Mouse (Mus musculus) Patski (cell line): ENCODE results near the gene Tgfbi. TPM values are rescaled to one million over a fixed set of nuclear protein-coding genes. Genes with fewer than 3 reads are reported as not detected.

Experiments
- ATAC-seq: fragments of 100-300 bp; one replicate; pipeline ENCODE4 v1.8.0; 2021
- CTCF ChIA-PET: fragments of 350-600 bp; sonication (Branson Sonifier 250); formaldehyde crosslinking; loops from one replicate; lab custom pipeline; 2022; ENCODE audit warnings: inconsistent platforms; lab: Charles Lee
- POLR2A ChIA-PET: fragments of 350-600 bp; sonication (Branson Sonifier 250); formaldehyde crosslinking; loops from one replicate; lab custom pipeline; 2022; ENCODE audit warnings: antibody characterized with exemption, inconsistent platforms; lab: Charles Lee
- DNase-seq: peaks from one replicate; pipeline ENCODE4 v3.0.0-alpha.2; 2011; ENCODE audit warnings: low read depth, low spot score
- H3K27me3 ChIP-seq: fragments of 371-371 bp; one replicate; pipeline ENCODE4 v1.5.1; 2021
- CTCF ChIP-seq: fragments of 100-300 bp; IDR thresholded peaks from one replicate; pipeline ENCODE4 v1.5.1; 2021
- in situ Hi-C: fragments of 300-500 bp; cut with MboI; formaldehyde crosslinking; loops from 3 replicates; pipeline ENCODE4 v1.11.1; 2018; ENCODE audit warnings: low pct_unique_long_range_greater_than_20kb, mixed read lengths
- polyA plus RNA-seq: library from polyadenylated mRNA; unstranded; gene quantifications from one replicate; pipeline ENCODE4 v1.2.3, GENCODE M21; 2021

The Tgfbi gene
- polyA plus RNA-seq, 1 experiment from 2014 or later = 0.04 TPM

- TF ChIP-seq CTCF = no peak
Observed at GRCm38 (mm10) chr13:56650020-56650419, 40.7 kb downstream of the Tgfbi start.

GRCm38 (mm10) chr13:56652381-56652780 is 43.1 kb downstream of the Tgfbi start:
- CTCF ChIA-PET = no interaction called here
- in situ Hi-C loops = no loop called here
- DNase-seq (no peak), ATAC-seq (no peak)
- POLR2A ChIA-PET = no interaction called here
- TF ChIP-seq CTCF = no peak
- H3K27me3 ChIP-seq = no peaks in the 10 kb centered on the region

More at GRCm38 (mm10) chr13:56650020-56650419, 40.7 kb downstream of the Tgfbi start:
- DNase-seq = no peak
- in situ Hi-C loops = no loop called here
- POLR2A ChIA-PET = no interaction called here
- H3K27me3 ChIP-seq = no peaks in the 10 kb centered on the region
- ATAC-seq = no peak
- CTCF ChIA-PET = no interaction called here

- TF ChIP-seq CTCF = no peak
- CTCF ChIA-PET = no interaction called here
- no peaks in the 10 kb centered on the region for H3K27me3 ChIP-seq
- in situ Hi-C loops = no loop called here
- POLR2A ChIA-PET = interaction anchor here (0.7 kb wide), 1 partner anchor 58 kb away, joined by 3 read pairs; no protein-coding TSS in a partner anchor
- ATAC-seq (no peak), DNase-seq (no peak)
Observed at GRCm38 (mm10) chr13:56654176-56654575, 44.9 kb downstream of the Tgfbi start.

- ChIA-PET CTCF (interaction anchor here (0.8 to 2.2 kb wide), 8 partner anchors 12 to 187 kb away, joined by 3 to 6 read pairs (median 4); no protein-coding TSS in a partner anchor), POLR2A (no interaction called here)
- DNase-seq = no peak
- H3K27me3 ChIP-seq = no peaks in the 10 kb centered on the region
- in situ Hi-C loops = no loop called here
- ATAC-seq = peak; percentile 41
- peak; percentile 96 for TF ChIP-seq CTCF
Observed at GRCm38 (mm10) chr13:56657946-56658512, 48.7 kb downstream of the Tgfbi start.

GRCm38 (mm10) chr13:56658931-56659330 is 49.6 kb downstream of the Tgfbi start:
- CTCF ChIA-PET = interaction anchor here (0.8 to 2.2 kb wide), 8 partner anchors 11 to 188 kb away, joined by 3 to 6 read pairs (median 4); no protein-coding TSS in a partner anchor
- DNase-seq (no peak), ATAC-seq (no peak)
- no peak for TF ChIP-seq CTCF
- POLR2A ChIA-PET = no interaction called here
- in situ Hi-C loops = no loop called here
- H3K27me3 ChIP-seq = no peaks in the 10 kb centered on the region

- no peak for DNase-seq
- ChIA-PET CTCF (no interaction called here), POLR2A (no interaction called here)
- ATAC-seq = no peak
- in situ Hi-C loops = loop anchor here (5.0 kb wide), 2 partner anchors 80 to 185 kb away; no protein-coding TSS in a partner anchor
- no peak for TF ChIP-seq CTCF
- H3K27me3 ChIP-seq = no peaks in the 10 kb centered on the region
Observed at GRCm38 (mm10) chr13:56661914-56662621, 52.7 kb downstream of the Tgfbi start.

- CTCF ChIA-PET = no interaction called here
- TF ChIP-seq CTCF = no peak
- in situ Hi-C loops = loop anchor here (5.0 kb wide), 2 partner anchors 78 to 187 kb away; no protein-coding TSS in a partner anchor
- POLR2A ChIA-PET = no interaction called here
- ATAC-seq (peak; percentile 99), DNase-seq (peak; percentile 90)
- no peaks in the 10 kb centered on the region for H3K27me3 ChIP-seq
Observed at GRCm38 (mm10) chr13:56664256-56665170, 55.2 kb downstream of the Tgfbi start.

- CTCF ChIA-PET = no interaction called here
- no peak for ATAC-seq
Observed at GRCm38 (mm10) chr13:56671206-56671605, 61.9 kb downstream of the Tgfbi start.

GRCm38 (mm10) chr13:56677731-56678130 is 68.4 kb downstream of the Tgfbi start:
- no peak for DNase-seq
- in situ Hi-C loops = no loop called here
- H3K27me3 ChIP-seq = no peaks in the 10 kb centered on the region
- ChIA-PET CTCF (no interaction called here), POLR2A (no interaction called here)
- no peak for TF ChIP-seq CTCF
- no peak for ATAC-seq

More at GRCm38 (mm10) chr13:56671206-56671605, 61.9 kb downstream of the Tgfbi start:
- in situ Hi-C loops = no loop called here
- POLR2A ChIA-PET = no interaction called here
- H3K27me3 ChIP-seq = no peaks in the 10 kb centered on the region
- no peak for TF ChIP-seq CTCF
- DNase-seq = no peak

- in situ Hi-C loops = no loop called here
- TF ChIP-seq CTCF = no peak
- ChIA-PET POLR2A (interaction anchor here (0.6 kb wide), 1 partner anchor 1351 kb away, joined by 4 read pairs; no protein-coding TSS in a partner anchor), CTCF (interaction anchor here (1.2 to 1.7 kb wide), 2 partner anchors 11 to 24 kb away, joined by 3 to 5 read pairs; partner anchors contain the start of gene Smad5)
- no peaks in the 10 kb centered on the region for H3K27me3 ChIP-seq
- ATAC-seq (no peak), DNase-seq (no peak)
Observed at GRCm38 (mm10) chr13:56678188-56678787, 69.0 kb downstream of the Tgfbi start.
